In genomic region chr8:74993081-74993474, GRCm38 (mm10) we compare ENCODE assay signal across 8 mouse cellular contexts. TPM values are rescaled to one million over a fixed set of nuclear protein-coding genes. Genes with fewer than 3 reads are reported as not detected.
A peak's percentile ranks its signal among the peaks of the same experiment; 100 is the strongest.
DNase-seq lines count a peak whose midpoint lies in the region; ATAC-seq and TF ChIP-seq lines count a peak whose summit lies in the region.

Hmgxb4 (plus strand) TSS chr8:74993356.

- H3K9me3 ChIP-seq in CH12.LX (replicated peaks; ENCODE audit: low read length) = no peaks in the 10 kb centered on the region
- no peaks in the 10 kb centered on the region for H3K9me3 ChIP-seq in erythroblast, embryonic 14.5 days (ENCODE audit: control insufficient read depth, low read length)
- H3K9me3 ChIP-seq in hindbrain, embryonic 14.5 days (ENCODE audit: control insufficient read depth, low read length) = no peaks in the 10 kb centered on the region
- H3K9me3 ChIP-seq in liver, embryonic 16.5 days (replicated peaks; ENCODE audit: control insufficient read depth, low read length) = no peaks in the 10 kb centered on the region

- TF ChIP-seq RAD21 in CH12.LX (IDR thresholded peaks at IDR 0.05; ENCODE audit: low read depth, low read length) = no peak

- H3K4me1 ChIP-seq in CH12.LX (ENCODE audit: control insufficient read depth in 1 of 2, insufficient read depth in 2 of 2) = peaks cover 0 to 16% of the 10 kb centered on the region in 2 experiments; a peak in 2 of 4 replicates
- peaks cover 20% of the 10 kb centered on the region for H3K4me1 ChIP-seq in erythroblast, embryonic 14.5 days (ENCODE audit: control insufficient read depth)
- H3K4me1 ChIP-seq in hindbrain, embryonic 14.5 days (replicated peaks; ENCODE audit: control insufficient read depth, insufficient read depth, low read length) = peaks cover 12% of the 10 kb centered on the region; the same call in 1 of the 2 replicates
- peaks cover 8% of the 10 kb centered on the region for H3K4me1 ChIP-seq in liver, embryonic 16.5 days (ENCODE audit: control insufficient read depth, low read depth, low read length)

- ATAC-seq in frontal cortex, adult (ENCODE audit: low TSS enrichment) = 0 out of 2 replicates have a peak, but pooled peaks have one; percentile 7
- ATAC-seq in hindbrain, embryonic 14.5 days (ENCODE audit: low FRiP score) = peak; percentile 21; the same call in 1 of the 2 replicates
- ATAC-seq in liver, embryonic 16.5 days (ENCODE audit: low read depth) = no peak

- no peak for DNase-seq in frontal cortex, postnatal 10 days (ENCODE audit: low spot score in 2 of 2)
- no peak for DNase-seq in CH12.LX (ENCODE audit: extremely low read depth)
- no peak for DNase-seq in hindbrain, embryonic 14.5 days (ENCODE audit: low spot score)
- no peak for DNase-seq in cerebellum, postnatal 4 days (ENCODE audit: low spot score in 2 of 2)
- DNase-seq in urinary bladder, postnatal 25 days (ENCODE audit: low spot score) = no peak

- H3K9ac ChIP-seq in CH12.LX (ENCODE audit: insufficient read depth, low read depth) = peak within 1 kb of the TSS; percentile 98
- H3K9ac ChIP-seq in hindbrain, embryonic 14.5 days = peak within 1 kb of the TSS; percentile 97
- peak within 1 kb of the TSS; percentile 98 for H3K9ac ChIP-seq in liver, embryonic 16.5 days (ENCODE audit: low read depth, low read length)

- peak within 1 kb of the TSS; percentile 69 for H3K4me2 ChIP-seq in CH12.LX (ENCODE audit: insufficient read depth, low read depth, poor library complexity, severe bottlenecking)
- H3K4me2 ChIP-seq in hindbrain, embryonic 14.5 days (replicated peaks) = peak within 1 kb of the TSS; percentile 73
- H3K4me2 ChIP-seq in liver, embryonic 16.5 days (ENCODE audit: low read depth, low read length) = peak within 1 kb of the TSS; percentile 71

- H3K36me3 ChIP-seq in CH12.LX (replicated peaks in 1 of 2; ENCODE audit: control insufficient read depth in 1 of 2, insufficient read depth in 1 of 2, low read length in 1 of 2) = no peaks in the 10 kb centered on the region
- H3K36me3 ChIP-seq in erythroblast, embryonic 14.5 days (ENCODE audit: control insufficient read depth) = peaks cover 2% of the 10 kb centered on the region
- H3K36me3 ChIP-seq in hindbrain, embryonic 14.5 days (replicated peaks; ENCODE audit: control insufficient read depth, insufficient read depth) = no peaks in the 10 kb centered on the region
- no peaks in the 10 kb centered on the region for H3K36me3 ChIP-seq in liver, embryonic 16.5 days (ENCODE audit: control insufficient read depth, insufficient read depth)

- H3K27ac ChIP-seq in CH12.LX (ENCODE audit: insufficient read depth, low read depth) = peak within 1 kb of the TSS; percentile 48
- H3K27ac ChIP-seq in hindbrain, embryonic 14.5 days = peak within 1 kb of the TSS; percentile 97
- H3K27ac ChIP-seq in liver, embryonic 16.5 days (ENCODE audit: low read length) = peak within 1 kb of the TSS; percentile 90

- TF ChIP-seq POLR2A in CH12.LX (IDR thresholded peaks at IDR 0.05; ENCODE audit: low read depth, low read length) = no peak

- H3K79me2 ChIP-seq in CH12.LX (replicated peaks; ENCODE audit: control insufficient read depth, extremely low read depth, insufficient read depth, poor library complexity, severe bottlenecking) = peaks cover 8% of the 10 kb centered on the region

- no peak for TF ChIP-seq EP300 in CH12.LX (IDR thresholded peaks at IDR 0.05; ENCODE audit: low read length)

- no peak for TF ChIP-seq CTCF in CH12.LX (conservative IDR thresholded peaks at IDR 0.05 in 1 of 2, IDR thresholded peaks at IDR 0.05 in 1 of 2; ENCODE audit: low read depth in 2 of 2, low read length in 2 of 2)

- 13% methylated on average over 8 of the region's 8 CpGs for WGBS in hindbrain, embryonic 14.5 days
- WGBS in liver, embryonic 16.5 days (ENCODE audit: insufficient replicate concordance) = 14% methylated on average over 8 of the region's 8 CpGs

- in situ Hi-C loops in CH12.LX (cut with MboI; ENCODE audit: low pct_ligation_motif_present, low pct_unique_long_range_greater_than_20kb, low sequenced_read_pairs) = no loop called here

- H3K27me3 ChIP-seq in CH12.LX (replicated peaks) = peaks cover 6% of the 10 kb centered on the region
- peaks cover 30% of the 10 kb centered on the region for H3K27me3 ChIP-seq in erythroblast, embryonic 14.5 days (ENCODE audit: control insufficient read depth)
- no peaks in the 10 kb centered on the region for H3K27me3 ChIP-seq in hindbrain, embryonic 14.5 days (ENCODE audit: control insufficient read depth, insufficient read depth, low read length)
- H3K27me3 ChIP-seq in liver, embryonic 16.5 days (ENCODE audit: control insufficient read depth, insufficient read depth, low read depth, low read length) = no peaks in the 10 kb centered on the region

- H3K4me3 ChIP-seq in CH12.LX (replicated peaks in 1 of 3; ENCODE audit: low read depth in 2 of 3, low read length in 2 of 3, poor library complexity in 1 of 3) = peak within 1 kb of the TSS; percentile 74 to 85 (median 82)
- H3K4me3 ChIP-seq in erythroblast, embryonic 14.5 days (replicated peaks) = peak within 1 kb of the TSS; percentile 84
- peak within 1 kb of the TSS; percentile 92 for H3K4me3 ChIP-seq in hindbrain, embryonic 14.5 days (replicated peaks; ENCODE audit: low read length)
- H3K4me3 ChIP-seq in liver, embryonic 16.5 days (ENCODE audit: low read depth, low read length) = peak within 1 kb of the TSS; percentile 86

- dilution Hi-C loops in CH12.LX (cut with MboI; ENCODE audit: extremely low pct_ligation_motif_present, extremely low pct_unique_long_range_greater_than_20kb, low sequenced_read_pairs) = no loop called here

TF ChIP-seq in CH12.LX, 34 proteins besides CTCF, POLR2A, EP300 and RAD21:
- no peak for TF ChIP-seq USF2 (conservative IDR thresholded peaks at IDR 0.05; ENCODE audit: low read depth, low read length)
- TF ChIP-seq MXI1 (IDR thresholded peaks at IDR 0.05; ENCODE audit: low read depth, low read length) = peak; percentile 6; the same call in 1 of the 2 replicates
- no peak for TF ChIP-seq ZMIZ1 (IDR thresholded peaks at IDR 0.05; ENCODE audit: low read depth, low read length)
- TF ChIP-seq ZC3H11A (IDR thresholded peaks at IDR 0.05; ENCODE audit: low read depth, low read length) = no peak

RNA-seq across cellular contexts. Expression of gene Hmgxb4, which starts in this region (rescaled TPM):
- 24.5 and 29.1 TPM in 2 replicates for total RNA-seq in CH12.LX (2012; rRNA removed)
- 33.2 and 33.4 TPM in 2 replicates for total RNA-seq in CH12.LX (2014; rRNA removed)
- polyA plus RNA-seq in CH12.LX (2012; ENCODE audit: insufficient read length, low read depth) = 23.3 and 23.6 TPM in 2 replicates
- 0.45 and 1.3 TPM in 2 replicates for polyA plus RNA-seq in erythroblast, embryonic 14.5 days (2012)
- 41.0 and 43.5 TPM in 2 replicates for polyA plus RNA-seq in hindbrain, embryonic 14.5 days (2014; fragmentation: Nextera tagmentation; extraction: Ambion mirVana)
- polyA plus RNA-seq in liver, embryonic 16.5 days (2015; fragmentation: Nextera tagmentation; extraction: Ambion mirVana) = 7.9 and 8.7 TPM in 2 replicates
